Mouse (Mus musculus): ENCODE results near the gene Ccdc85c.

The Ccdc85c gene

DNA sequence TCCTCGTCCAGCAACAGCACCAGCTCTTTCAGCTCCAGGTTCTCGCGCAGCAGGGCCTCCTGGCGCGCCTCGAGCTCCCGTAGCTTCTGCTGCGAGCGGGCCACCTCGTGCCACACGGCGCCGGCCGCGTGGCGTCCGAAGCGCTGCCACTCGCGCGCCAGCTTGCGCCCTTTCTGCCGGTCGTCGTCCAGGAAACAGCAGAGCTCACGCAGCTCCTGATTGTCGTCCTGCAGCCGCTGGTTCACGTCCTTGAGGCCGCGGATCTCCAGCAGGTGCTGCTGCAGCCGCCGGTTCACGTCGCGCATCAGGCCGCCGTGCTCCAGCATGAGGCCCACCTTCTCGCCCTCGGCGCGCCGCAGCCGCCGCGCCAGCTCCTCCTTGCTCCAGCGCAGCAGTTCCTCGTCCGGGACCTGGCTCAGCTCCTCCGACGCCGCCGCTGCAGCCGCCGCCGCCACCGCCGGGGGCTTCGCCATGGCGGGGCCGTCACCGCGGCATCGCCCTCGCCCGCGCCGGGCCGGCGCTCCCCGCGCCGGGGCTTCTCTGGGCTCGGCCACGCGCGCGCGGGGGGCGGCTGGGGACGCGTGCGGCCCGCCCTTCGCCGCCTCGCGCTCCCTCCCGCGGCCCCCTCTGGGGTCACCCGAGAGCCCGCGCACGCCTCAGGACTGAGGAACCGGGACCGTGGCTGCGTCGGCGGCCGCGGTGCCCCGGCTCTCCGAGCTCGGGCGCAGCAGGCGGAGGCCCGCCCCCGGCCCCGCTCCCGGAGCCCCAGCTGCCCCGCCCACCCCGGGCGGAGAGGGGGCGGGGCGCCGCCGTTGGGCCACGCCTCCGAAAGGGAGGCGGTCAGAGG is at the start of gene Ccdc85c:
TSS of gene Ccdc85c (minus strand) at position 765 of the 847 bp plus-strand sequence.
- DNase-seq (ENCODE audit: low spot score in 2 of 2), result peak; percentile 51 to 58

DNA sequence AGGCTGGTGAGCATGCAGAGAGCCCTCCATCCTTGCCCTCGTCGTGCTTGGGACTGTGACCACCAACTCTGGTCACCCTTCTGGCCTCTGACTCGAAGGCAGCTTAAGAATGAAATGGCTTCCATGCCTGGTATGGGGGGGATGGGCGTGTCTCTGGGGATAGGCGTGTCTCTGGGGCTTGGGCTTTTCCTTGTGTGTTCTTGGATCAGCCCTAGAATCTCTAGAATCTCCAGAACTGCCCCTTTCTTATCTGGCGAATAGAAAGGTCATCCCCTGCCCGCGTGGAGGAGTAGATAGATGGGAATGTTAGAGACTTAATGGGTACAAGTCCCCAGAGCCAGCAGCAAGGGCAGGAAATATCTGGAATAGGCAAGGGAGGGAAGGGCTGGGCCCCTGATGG is 44.9 kb upstream of the Ccdc85c start:
- no peak for DNase-seq (ENCODE audit: low spot score in 2 of 2)

DNA sequence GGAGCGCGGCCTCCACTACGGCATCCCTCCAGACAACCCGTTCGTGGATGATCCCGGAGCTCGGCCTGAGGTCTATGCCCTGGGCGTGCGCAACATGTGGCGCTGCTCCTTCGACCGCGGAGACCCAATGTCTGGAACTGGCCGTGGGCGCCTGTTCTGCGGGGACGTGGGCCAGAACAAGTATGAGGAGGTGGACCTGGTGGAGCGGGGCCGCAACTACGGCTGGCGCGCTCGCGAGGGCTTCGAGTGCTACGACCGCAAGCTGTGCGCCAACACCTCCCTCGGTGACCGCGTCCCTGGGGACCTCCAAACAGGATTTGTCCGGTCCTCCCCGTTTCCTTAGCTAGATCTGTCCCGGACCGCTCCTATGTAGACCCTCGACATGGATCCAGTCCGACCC is 43.3 kb upstream of the Ccdc85c start:
- DNase-seq (ENCODE audit: low spot score in 2 of 2), result no peak

DNA sequence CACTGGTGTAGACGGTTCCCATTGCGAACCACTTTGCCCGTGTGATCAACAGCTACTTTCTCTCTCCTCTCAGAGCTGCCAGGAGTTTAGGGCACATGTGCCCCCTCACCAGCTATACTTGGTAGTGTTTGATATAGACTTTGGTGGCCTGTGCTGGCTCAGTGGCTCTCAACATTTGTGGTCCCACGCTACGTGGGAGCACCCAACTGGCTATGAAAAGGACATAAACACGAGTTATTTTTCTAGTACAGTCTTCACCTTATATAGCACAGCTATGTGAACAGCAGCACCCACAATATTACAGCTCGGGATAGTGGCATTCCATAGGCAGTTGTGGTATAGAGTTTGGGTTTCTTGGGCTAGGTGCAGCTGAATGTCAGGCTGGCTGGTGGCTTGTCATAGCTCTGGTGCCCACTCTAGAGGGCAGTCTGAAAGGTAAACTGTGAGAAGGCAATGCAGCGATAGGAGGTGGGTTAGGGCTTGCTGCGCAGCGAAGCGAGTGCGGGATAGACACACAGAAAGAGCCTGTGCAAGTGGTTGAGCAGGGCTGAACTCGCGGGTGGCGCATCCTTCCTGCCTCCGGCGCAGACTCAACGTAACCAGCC is 42.7 kb upstream of the Ccdc85c start:
- DNase-seq (ENCODE audit: low spot score in 2 of 2), result no peak

DNA sequence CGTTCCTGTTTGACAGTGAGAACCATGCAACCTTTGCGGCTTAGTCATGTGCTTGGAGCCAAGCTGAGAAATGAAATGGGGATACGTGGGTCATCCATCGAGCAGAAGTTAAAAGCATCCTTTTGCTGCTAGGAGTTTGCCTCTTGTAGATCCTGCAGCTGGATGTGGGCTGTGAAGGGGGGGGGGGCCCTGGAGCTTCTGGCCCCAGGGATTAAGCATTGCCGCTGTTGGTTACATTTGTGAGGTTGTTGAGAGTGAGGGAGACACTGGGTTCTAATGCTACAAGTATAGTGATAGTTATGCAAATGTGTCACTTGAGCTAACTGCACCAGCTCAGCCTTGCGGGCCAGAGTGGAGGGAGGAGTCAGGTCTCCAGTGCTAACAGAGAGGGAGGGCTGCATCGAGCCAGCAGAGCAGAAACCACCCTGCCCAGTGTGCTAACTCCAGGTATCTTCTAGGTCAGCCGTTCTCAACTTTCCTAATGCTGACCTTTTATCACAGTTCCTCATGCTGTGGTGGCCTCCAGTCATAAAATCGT is 42.0 kb upstream of the Ccdc85c start:
- no peak for DNase-seq (ENCODE audit: low spot score in 2 of 2)

DNA sequence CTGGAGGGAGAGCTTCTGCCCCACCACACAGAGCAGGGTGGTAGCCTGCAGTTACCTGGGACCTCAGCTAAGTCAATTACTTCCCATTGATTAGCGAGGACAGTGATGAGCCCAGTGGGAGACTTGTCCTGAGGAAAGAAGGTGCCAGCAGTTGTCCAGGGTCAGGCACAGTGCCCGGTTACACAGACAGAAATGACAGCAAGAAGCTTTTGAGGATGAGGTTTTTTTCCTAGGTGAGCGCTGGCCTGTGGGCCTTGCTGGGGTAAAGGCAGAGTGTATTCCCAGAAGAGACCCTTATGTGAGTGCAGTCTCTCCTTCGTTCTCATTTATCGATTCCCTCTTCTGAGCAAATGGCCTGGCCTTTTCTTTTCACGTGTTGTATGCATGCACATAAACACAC is 41.4 kb upstream of the Ccdc85c start:
- DNase-seq (ENCODE audit: low spot score in 2 of 2), result no peak

DNA sequence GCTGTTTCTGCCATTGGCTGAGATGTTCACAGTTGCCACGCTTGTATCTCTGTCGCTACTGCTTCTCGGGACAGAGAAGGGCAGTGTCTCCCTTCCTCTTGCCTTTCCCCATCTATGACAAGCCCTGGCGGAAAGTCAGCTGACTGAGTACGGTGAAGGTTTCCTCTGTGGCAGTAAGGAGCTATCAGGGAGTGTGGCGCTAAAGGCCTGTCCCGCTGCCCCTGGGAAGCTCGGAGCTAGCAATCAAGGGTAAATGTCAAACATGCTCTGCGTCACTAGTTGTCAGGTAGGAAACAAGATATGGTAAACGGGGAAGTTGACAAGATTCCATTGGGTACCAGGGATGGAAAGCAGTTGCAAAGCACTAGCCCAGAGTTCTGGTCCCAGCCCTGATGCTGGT is 40.6 kb upstream of the Ccdc85c start:
- DNase-seq (ENCODE audit: low spot score in 2 of 2), result no peak

DNA sequence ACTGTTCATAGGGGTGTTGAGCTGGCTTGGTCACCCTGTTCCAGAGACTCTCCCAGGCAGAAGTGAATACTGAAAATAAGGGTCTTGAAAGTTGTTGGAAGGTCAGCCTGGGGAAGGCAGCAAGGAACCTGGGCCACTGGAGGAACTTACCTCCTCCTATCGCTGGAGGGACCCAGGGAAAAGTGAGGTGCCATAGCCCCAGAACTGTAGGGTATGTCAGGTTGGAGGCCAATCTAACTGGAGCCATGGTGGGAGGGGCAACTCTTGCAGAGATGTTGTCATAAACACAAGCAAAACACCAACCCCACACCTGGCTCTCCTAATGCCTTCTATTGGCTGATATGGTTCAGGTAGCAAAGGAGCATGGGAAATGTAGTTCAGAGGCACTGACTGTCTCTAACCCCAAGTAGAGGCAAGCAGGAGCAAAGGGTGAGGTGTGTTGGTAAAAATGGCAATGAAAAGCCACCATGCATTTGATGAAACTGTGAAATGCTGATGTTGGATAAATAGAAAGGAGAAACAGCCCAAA is 38.1 kb upstream of the Ccdc85c start:
- no peak for DNase-seq (ENCODE audit: low spot score in 2 of 2)

DNA sequence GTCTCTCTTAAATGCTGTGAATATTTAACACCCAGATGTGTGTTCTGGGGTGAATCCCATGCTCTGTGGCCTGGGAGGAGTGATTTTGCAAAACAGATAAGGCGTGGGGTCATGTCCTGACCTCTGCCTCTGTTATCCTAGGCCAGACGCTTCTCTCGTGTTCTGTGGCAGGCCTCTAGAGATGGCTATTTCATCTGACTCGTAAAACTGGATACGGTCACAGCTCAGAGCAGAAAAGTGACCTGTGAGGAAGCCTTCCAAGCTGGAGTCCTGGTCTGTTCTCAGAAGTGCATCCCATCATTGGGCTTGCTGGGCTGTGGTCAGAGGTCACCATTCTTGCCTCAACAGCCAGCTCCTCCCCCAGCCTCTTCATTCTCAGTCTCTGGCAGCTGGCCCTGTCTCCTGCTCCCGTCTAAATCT is 37.2 kb upstream of the Ccdc85c start:
- DNase-seq (ENCODE audit: low spot score in 2 of 2), result no peak

DNA sequence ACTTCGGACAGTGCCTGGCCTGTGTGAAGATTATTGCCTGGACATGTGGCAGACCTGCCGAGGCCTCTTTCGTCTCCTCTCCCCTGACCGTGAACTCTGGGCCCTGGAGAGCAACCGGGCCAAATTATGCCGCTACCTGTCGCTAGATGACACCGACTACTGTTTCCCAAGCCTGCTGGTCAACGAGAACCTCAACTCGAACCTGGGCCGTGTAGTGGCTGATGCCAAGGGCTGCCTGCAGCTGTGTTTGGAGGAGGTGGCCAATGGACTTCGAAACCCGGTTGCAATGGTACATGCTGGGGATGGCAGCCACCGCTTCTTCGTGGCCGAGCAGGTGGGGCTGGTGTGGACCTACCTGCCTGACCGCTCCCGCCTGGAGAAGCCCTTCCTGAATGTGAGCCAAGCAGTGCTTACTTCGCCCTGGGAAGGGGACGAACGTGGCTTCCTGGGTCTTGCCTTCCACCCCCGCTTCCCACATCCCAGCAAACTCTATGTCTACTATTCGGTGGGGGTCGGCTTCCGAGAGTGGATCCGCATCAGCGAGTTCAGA is 36.6 kb upstream of the Ccdc85c start:
- no peak for DNase-seq (ENCODE audit: low spot score in 2 of 2)

DNA sequence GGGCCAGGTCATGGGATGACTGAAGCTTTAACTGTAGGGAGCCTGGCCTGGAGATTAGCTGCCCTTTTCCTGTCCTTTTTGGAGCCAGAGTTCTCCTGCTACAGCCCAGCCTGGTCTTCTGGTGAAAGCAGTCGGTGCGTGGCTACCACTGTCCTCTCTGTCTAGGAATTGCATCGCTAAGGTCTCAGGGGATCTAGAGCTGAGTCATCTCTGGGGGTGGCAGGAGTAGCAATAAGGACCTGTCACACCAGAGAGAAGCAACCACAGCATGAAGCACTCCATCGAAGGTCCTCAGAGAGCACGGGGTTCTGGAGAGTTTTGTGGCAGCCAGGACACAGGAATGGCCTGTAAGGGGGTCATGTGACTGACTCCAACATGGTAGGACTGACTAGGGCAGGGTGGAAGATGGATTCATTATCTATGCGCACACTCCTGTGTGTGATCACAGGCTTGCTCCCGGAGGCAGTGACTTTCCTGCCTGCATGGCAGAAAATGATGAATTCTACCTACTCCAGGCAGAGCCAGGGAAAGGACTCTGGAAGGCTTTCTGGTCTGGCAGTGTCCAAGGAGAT is 35.3 kb upstream of the Ccdc85c start:
- DNase-seq (ENCODE audit: low spot score in 2 of 2), result no peak

DNA sequence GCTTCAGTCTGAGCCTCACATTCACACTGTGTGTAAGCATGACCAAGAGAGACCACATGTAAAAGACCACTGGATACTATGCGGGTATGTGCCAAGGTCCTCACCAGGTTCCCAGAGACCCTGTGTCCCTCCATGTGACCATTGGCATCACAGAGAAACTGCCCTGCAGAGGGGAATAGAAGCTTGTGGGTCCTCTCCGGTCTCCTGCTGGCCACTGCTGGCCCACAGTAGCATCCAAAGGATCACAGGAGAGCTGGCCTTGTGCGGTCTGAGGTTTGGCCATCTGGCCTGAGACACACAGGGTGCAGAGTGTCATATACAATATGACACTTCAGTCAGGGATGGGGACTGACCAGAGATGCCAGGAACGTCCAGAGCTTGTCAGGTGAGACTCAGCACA is 34.8 kb upstream of the Ccdc85c start:
- DNase-seq (ENCODE audit: low spot score in 2 of 2), result no peak

DNA sequence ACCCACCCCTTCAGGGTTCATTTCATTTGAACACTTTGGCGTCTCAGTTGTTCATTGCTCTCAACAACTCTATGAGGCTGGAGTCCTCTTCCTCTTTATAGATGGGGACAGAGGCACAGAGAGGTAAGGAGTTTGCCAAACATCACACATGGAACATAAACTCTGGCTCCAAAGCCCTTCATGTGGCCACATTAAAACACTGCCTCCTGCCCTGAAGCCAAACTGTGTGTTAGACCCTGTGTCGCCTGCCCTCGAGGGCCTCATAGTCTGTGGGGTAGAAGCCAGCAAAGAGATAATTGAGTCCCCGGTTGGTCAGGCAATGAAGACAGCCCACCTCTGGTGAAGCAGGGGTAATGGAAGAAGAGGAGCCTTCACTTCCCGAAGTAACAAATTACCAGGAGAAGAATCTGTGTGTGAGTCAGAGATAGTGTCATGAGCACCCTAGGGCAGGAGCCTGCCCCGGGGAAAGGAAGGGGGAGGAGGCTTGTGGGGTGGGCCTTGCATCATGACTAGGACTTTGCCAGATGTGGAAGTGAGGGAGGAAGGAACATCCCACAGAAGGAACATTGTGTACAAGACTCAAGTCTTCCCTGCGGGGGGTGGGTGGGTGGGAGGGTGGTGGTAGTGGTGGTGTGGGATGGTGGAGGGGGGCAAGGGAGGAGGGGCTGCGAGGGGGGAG is 34.0 kb upstream of the Ccdc85c start:
- DNase-seq (ENCODE audit: low spot score in 2 of 2), result no peak

DNA sequence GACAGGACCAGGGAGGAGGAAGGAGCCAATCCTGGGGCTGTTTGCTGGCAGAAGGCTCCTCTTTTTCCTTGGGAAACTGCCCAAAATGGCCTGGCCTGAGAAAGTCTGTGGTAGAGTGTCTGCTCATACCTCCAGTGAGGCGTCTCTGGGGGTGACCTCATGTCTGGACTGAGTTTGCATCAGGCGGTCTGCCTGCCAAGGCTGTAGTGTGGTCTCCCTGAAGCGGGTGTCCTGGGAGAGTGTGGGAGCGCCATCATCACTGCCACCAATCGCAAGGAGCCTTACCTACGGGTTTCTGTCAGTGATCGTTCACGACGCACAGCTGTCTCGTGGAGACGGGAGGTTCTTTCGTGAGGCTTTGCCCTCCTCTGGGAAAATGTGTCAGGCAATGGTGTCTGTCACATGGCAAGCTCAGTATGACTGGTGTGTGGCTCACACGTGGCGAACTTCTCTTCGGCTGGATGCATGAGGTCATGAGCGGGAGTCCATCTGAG is 33.2 kb upstream of the Ccdc85c start:
- DNase-seq (ENCODE audit: low spot score in 2 of 2), result no peak

DNA sequence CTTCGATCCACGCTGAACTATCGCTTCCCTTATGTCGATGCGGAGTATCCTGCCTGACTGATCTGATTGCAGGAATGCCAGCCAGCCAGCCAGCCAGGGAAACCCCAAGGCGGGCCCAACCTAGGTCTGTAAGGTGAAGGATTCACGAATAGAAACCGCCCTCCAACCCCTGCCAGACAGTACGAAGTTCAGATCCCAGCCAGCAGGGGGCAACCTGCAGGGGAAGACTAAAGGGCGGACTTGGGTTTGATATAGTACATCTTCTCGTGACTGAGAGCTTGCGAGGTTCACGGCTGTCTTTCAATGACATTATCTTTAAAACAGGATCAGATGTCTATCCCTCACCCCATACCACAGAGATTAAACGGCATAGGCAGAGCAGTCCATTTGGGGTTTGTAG is 32.3 kb upstream of the Ccdc85c start:
- peak; percentile 22 to 67 for DNase-seq (ENCODE audit: low spot score in 2 of 2)

DNA sequence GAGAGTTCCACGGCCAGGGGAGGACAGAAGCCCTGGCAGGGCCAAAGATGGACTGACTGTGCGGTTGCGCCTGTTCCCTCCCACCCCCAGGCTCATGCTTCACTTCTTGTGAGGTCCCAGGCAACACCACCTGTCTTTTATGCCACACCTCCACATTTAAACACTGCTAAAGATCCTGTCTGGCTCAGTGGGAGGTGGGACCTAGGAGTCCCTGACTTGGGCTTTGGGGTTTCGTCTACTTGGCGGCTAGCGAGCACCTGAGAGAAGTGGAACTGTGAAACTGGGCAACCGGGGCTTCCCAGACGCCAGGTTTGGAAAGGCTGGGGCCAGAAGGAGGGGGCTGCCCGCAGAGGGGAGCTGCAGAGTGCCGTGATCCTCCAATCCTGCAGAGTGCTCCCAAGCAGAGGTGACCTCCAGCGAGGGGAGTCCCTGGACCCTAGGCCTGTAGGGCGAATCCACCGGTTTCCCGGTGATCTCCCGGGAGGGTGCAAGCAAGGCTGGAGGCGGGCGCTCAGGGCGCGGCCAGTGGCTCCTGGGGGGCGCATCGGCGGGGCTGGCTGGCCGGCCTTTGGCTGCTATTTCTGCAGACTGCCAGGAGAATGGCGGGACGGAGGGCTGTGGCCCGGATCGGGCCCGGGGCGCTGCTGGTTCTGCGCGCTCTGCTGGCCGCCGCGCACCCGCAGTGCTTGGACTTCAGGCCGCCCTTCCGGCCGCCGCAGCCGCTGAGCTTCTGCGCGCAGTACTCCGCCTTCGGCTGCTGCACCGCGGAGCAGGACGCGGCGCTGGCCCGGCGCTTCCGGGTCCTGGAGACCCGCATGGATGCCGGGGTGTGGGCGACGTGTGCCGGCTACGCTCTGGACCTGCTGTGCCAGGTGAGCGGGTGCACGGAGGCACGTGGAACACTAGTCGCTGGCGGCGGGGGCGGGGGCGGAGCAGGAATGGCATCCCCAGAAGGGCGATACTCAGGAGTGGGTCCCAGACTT is 30.9 kb upstream of the Ccdc85c start, which contains the start of gene Hhipl1:
TSS of gene Hhipl1 (plus strand) at position 459 of the 983 bp plus-strand sequence.
- DNase-seq (ENCODE audit: low spot score in 2 of 2), result no peak

DNA sequence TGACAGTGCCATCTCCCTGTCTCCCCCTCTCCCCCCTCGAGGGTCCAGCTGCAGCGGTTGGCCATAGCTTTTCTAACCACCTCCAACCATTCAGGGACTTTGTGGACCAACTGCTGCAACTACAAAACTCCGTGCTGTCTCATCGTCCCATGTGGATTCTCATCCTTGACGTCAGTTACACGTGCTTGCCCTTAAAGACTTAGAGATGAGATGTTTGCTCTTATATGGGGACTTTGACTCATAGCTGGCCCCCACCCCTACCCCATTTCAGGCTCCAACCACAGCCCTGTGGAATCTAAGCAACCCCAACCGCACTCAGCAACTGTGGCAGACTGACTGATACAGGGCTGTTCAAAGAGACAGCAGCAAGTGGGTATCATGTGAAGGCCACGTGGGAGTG is 29.9 kb upstream of the Ccdc85c start:
- no peak for DNase-seq (ENCODE audit: low spot score in 2 of 2)

DNA sequence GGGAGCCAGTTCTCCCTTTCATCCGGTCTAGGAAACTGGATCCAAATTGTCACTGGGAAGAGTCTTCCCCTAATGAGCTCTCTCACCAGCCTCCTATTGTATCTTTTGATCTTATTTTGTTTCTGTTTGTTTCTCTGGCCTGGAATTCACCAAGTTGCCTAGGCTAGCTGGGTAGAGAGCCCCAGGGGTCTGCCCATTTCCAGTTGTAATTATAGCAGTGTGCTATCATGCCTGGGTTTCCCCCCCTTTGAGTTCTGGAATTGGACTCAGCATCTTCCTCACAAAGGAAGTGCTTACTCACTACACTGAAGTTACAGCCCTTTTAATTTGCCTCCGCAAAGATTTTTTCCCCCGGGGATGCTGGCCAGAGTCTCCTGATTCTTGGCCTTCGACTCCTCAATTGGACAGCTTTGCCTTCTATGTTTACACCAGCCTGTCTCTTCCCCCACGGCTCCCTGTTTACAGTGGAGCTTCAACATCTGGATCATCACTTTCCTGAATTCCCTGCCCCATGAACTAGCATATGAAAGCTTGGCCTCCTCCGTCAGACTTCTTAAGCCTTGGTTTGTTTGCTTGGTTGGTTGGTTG is 28.6 kb upstream of the Ccdc85c start:
- no peak for DNase-seq (ENCODE audit: low spot score in 2 of 2)

DNA sequence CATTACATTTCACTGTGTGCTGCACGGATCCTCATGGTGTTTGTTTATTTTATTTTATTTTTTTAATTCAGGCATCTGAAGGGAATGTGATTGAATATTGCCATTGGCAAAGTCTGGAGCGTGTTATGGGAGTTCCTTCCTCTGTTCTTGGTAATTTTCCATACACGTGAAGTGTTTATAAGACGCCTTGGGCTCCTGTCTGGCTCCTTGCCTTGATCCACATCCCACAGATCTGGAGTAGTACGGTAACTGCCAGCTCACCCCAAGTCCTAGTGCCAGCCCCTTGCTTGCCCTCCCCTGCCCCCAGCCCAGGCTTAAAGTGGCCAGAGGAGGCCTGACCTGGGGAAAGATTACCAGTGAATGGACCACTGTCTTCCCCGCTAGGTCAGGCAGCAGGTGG is 25.8 kb upstream of the Ccdc85c start:
- DNase-seq (ENCODE audit: low spot score in 2 of 2), result no peak

DNA sequence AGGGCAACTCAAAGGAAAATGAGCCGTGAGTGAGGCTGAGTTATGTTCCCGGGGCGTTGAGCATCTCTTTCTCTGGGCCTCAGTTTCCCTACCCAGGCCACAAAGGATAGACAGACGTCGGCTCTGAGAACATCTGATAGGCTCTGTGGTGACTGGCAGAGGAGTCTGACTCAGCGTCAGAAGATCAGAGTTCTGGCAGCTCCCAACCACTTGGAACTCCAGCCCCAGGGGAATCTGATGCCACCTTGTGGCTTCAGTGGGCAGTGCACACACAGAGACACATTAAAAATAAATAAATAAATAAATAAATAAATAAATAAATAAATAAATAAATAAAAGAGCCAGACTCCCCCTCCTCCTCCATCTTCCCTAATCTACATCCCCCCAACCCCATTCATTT is 21.8 kb upstream of the Ccdc85c start:
- no peak for DNase-seq (ENCODE audit: low spot score in 2 of 2)

Measured in thymus, postnatal 10 days (tissue).